Mouse (Mus musculus) hindbrain, embryonic 13.5 days (tissue): ENCODE measurements at regions not wholly inside any gene's neighbourhood (a gene's known extent, or its start where the extent isn't known, plus 50 kb on each side); places are given as distances from the start of the nearest gene placed in this dataset.

ENCODE experiments used
- ATAC-seq: fragments of 200-750 bp; cut with Nextera tagmentation; 2 replicates; pipeline ENCODE4 v1.8.0; 2017; ENCODE audit warnings: moderate TSS enrichment; ENCODE audit not compliant: low FRiP score
- H3K27ac ChIP-seq: fragments of 300-500 bp; sonication (generic); 2 replicates; pipeline ENCODE4 v1.5.1; 2015; ENCODE audit warnings: inconsistent platforms, mild to moderate bottlenecking, moderate library complexity
- H3K27me3 ChIP-seq: fragments of 300-500 bp; sonication (generic); 2 replicates; pipeline ENCODE4 v1.6.1; 2015; ENCODE audit warnings: mild to moderate bottlenecking, inconsistent platforms
- H3K36me3 ChIP-seq: fragments of 300-500 bp; sonication (generic); 2 replicates; pipeline ENCODE4 v1.6.1; 2015; ENCODE audit warnings: mild to moderate bottlenecking, inconsistent platforms
- H3K4me1 ChIP-seq: fragments of 300-500 bp; sonication (generic); replicated peaks from 2 replicates; pipeline ENCODE4 v1.6.1; 2015; ENCODE audit warnings: inconsistent platforms
- H3K4me2 ChIP-seq: fragments of 300-500 bp; sonication (generic); 2 replicates; pipeline ENCODE4 v1.6.1; 2015; ENCODE audit warnings: inconsistent platforms, mild to moderate bottlenecking, moderate library complexity
- H3K4me3 ChIP-seq: fragments of 300-500 bp; sonication (generic); 2 replicates; pipeline ENCODE4 v1.5.1; 2015; ENCODE audit warnings: mild to moderate bottlenecking, inconsistent platforms
- H3K9ac ChIP-seq: fragments of 300-500 bp; sonication (generic); 2 replicates; pipeline ENCODE4 v1.6.1; 2015; ENCODE audit warnings: mild to moderate bottlenecking, inconsistent platforms
- H3K9me3 ChIP-seq: fragments of 300-500 bp; sonication (generic); 2 replicates; pipeline ENCODE4 v1.6.1; 2016; ENCODE audit warnings: inconsistent platforms
- WGBS: fragments of 180-500 bp; shearing (Covaris S2); methylation state at CpG from one replicate; pipeline ENCODE4 v1.1.7; 2015; 5-methylcytosine and 5-hydroxymethylcytosine counted together

DNA sequence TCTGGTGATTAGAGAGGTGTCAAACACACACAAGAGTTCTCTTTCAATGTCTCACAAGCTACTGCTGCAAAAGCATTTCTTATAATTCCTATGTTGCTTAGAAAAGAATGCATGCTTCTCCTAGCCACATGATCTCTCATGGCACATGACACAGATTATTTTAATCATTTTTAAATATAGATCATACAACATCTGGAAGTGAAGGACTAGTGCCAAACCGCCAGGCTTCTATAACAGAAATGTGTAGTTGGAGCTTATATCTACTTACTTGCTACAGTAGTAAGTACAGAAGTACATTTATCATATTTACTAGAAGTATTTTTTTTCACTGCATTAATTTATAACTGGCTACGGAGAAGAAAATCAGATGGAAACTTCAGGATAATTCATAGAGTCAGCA, 611.3 kb downstream of the Dach1 start:
- Histone ChIP-seq H3K9ac (no peak overlapping the region), H3K27me3 (no peaks in the 10 kb centered on the region), H3K4me1 (peaks cover 8% of the 10 kb centered on the region), H3K4me2 (no peak overlapping the region), H3K36me3 (no peaks in the 10 kb centered on the region), H3K27ac (no peak overlapping the region), H3K9me3 (no peaks in the 10 kb centered on the region), H3K4me3 (no peak overlapping the region)
- ATAC-seq = no peak
- 87% methylated on average over 2 of the region's 2 CpGs for WGBS

DNA sequence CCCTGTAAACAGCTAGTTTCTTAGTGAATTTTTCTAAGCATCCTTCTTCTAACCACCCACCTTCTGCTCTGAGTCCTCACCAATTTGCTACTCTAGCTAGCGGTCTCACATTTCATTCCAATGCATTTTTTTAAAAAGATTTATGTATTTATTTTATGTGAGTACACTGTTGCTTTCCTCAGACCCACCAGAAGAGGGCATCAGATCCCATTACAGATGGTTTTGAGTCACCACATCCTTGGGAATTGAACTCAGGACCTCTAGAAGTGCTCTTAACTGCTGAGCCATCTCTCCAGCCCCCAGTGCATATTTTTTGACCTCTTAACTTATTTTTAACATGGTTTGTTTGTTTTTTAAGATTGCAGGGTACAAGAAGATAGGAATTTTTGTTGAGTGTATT, 611.7 kb downstream of the Dach1 start:
- no peak for ATAC-seq
- WGBS = 91% methylated on average over 1 of the region's 1 CpGs
- Histone ChIP-seq H3K9ac (no peak overlapping the region), H3K9me3 (no peaks in the 10 kb centered on the region), H3K27me3 (no peaks in the 10 kb centered on the region), H3K27ac (no peak overlapping the region), H3K4me2 (no peak overlapping the region), H3K4me1 (peaks cover 8% of the 10 kb centered on the region), H3K36me3 (no peaks in the 10 kb centered on the region), H3K4me3 (no peak overlapping the region)

DNA sequence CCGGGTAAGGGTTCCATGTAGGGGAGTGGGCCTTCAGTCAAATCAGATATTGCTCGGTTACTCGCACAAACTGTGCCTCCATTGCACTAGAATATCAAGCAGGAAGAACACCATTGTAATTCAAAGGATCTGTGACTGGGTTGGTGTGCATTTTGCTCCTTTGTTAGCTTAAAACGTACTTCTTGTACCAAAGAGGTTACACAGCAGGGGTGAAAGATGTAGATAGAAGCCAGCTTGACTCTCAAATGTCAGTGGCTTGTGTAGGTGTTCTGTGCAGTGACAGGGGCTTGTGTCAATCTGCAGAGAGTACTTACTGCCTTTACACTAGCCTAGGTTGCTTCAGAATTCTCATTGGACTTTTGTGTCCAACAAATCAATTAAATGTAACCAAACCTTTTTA, 623.3 kb downstream of the Dach1 start:
- H3K4me1 ChIP-seq = no peaks in the 10 kb centered on the region
- H3K27ac ChIP-seq = no peak overlapping the region
- H3K36me3 ChIP-seq = no peaks in the 10 kb centered on the region
- H3K9ac ChIP-seq = no peak overlapping the region
- no peak for ATAC-seq
- no peaks in the 10 kb centered on the region for H3K9me3 ChIP-seq
- H3K4me3 ChIP-seq = no peak overlapping the region
- 82% methylated on average over 4 of the region's 4 CpGs for WGBS
- no peak overlapping the region for H3K4me2 ChIP-seq
- no peaks in the 10 kb centered on the region for H3K27me3 ChIP-seq

GRCm38 (mm10) chr14:97544307-97544706, 625.3 kb downstream of the Dach1 start:
- Histone ChIP-seq H3K4me1 (no peaks in the 10 kb centered on the region), H3K4me2 (no peak overlapping the region), H3K9ac (no peak overlapping the region), H3K4me3 (no peak overlapping the region), H3K27ac (no peak overlapping the region), H3K9me3 (no peaks in the 10 kb centered on the region), H3K27me3 (no peaks in the 10 kb centered on the region), H3K36me3 (no peaks in the 10 kb centered on the region)
- no peak for ATAC-seq
- WGBS = 65% methylated on average over 6 of the region's 6 CpGs

DNA sequence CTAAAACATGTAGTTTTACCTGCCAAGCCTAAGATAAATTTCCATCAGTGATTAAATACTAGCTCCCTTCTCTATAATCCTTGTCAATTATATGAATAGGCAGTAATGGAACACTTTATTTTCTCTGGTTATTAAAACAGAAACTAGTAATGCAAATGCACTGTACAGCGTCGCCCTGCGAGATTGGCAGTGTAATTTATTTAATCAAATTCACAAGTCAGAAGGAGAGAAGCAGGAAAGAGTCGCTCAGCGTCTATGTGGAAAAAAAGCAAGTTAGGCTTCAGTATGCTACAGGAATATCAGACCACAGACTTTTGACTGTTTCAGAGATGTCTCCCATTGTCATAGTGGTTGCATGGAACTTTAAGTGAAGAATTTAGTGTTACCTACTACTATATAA, 632.6 kb downstream of the Dach1 start:
- H3K27ac ChIP-seq = no peak overlapping the region
- no peak overlapping the region for H3K4me3 ChIP-seq
- no peak overlapping the region for H3K9ac ChIP-seq
- no peak for ATAC-seq
- no peak overlapping the region for H3K4me2 ChIP-seq
- H3K9me3 ChIP-seq = no peaks in the 10 kb centered on the region
- WGBS = 54% methylated on average over 5 of the region's 5 CpGs
- H3K4me1 ChIP-seq = no peaks in the 10 kb centered on the region
- H3K36me3 ChIP-seq = no peaks in the 10 kb centered on the region
- no peaks in the 10 kb centered on the region for H3K27me3 ChIP-seq

GRCm38 (mm10) chr14:97511318-97511717, 658.2 kb downstream of the Dach1 start:
- WGBS = 11% methylated on average over 1 of the region's 1 CpGs
- Histone ChIP-seq H3K4me1 (peaks cover 3% of the 10 kb centered on the region; the same call in 1 of the 2 replicates), H3K9me3 (peaks cover 3% of the 10 kb centered on the region; the same call in 1 of the 2 replicates), H3K4me3 (no peak overlapping the region), H3K36me3 (no peaks in the 10 kb centered on the region), H3K9ac (no peak overlapping the region), H3K27me3 (no peaks in the 10 kb centered on the region), H3K27ac (no peak overlapping the region), H3K4me2 (no peak overlapping the region)
- no peak for ATAC-seq

DNA sequence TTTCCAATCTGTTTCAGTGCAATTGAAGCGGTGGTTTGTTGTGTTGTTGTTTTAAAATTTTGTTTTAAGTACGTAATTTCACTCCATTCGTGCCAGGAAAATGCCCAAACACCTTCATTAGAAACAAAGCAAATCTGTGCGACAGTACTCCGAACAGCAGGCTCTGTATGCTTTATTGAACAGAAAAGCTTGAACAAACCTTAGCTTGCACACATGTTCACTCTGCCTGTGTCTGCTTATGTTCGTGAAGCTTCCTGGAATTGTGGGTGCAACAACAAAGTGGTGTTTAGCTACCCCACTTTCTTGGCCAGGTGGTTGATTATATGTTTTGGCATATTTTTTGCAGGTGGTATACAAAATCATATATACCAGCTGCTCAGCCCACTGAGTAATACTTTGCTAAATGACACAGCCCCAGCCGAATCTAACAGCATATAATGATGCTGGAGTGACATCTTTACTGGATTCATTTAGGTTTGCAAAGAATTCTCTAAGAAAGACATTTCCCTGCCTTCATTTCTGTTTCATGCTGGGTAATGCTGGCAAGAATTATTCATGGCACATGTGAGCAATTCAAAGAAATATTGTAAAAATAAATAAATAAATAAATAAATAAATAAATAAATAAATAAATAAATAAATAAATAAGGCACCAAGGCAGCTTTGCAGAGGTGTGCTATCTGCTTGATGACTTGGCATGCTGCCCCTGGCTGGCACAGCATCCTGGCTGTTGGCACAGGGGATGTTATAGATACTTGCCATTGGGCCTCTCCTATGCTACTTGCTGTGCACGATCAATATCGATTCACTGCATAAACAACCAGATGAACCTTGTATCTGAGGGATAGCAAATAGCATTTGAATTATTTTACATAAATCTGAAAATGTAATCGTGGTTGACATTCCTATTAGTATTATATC, 679.9 kb downstream of the Dach1 start:
- Histone ChIP-seq H3K4me3 (no peak overlapping the region), H3K36me3 (no peaks in the 10 kb centered on the region), H3K4me2 (no peak overlapping the region), H3K9ac (no peak overlapping the region), H3K27me3 (no peaks in the 10 kb centered on the region), H3K9me3 (no peaks in the 10 kb centered on the region), H3K27ac (no peak overlapping the region), H3K4me1 (no peaks in the 10 kb centered on the region)
- WGBS = 84% methylated on average over 10 of the region's 10 CpGs
- peak; percentile 72 for ATAC-seq

- no peak overlapping the region for H3K4me3 ChIP-seq
- ATAC-seq = no peak
- no peaks in the 10 kb centered on the region for H3K4me1 ChIP-seq
- WGBS = 76% methylated on average over 5 of the region's 5 CpGs
- H3K36me3 ChIP-seq = no peaks in the 10 kb centered on the region
- H3K4me2 ChIP-seq = no peak overlapping the region
- no peak overlapping the region for H3K27ac ChIP-seq
- no peaks in the 10 kb centered on the region for H3K9me3 ChIP-seq
- H3K27me3 ChIP-seq = no peaks in the 10 kb centered on the region
- no peak overlapping the region for H3K9ac ChIP-seq
These were observed 691.3 kb downstream of the Dach1 start for GRCm38 (mm10) chr14:97478236-97478635.

GRCm38 (mm10) chr14:97450525-97451235, 718.9 kb downstream of the Dach1 start:
- Histone ChIP-seq H3K4me1 (no peaks in the 10 kb centered on the region), H3K4me3 (no peak overlapping the region), H3K36me3 (no peaks in the 10 kb centered on the region), H3K27me3 (no peaks in the 10 kb centered on the region), H3K4me2 (no peak overlapping the region), H3K9me3 (no peaks in the 10 kb centered on the region), H3K27ac (no peak overlapping the region), H3K9ac (no peak overlapping the region)
- ATAC-seq = no peak
- WGBS = 85% methylated on average over 7 of the region's 7 CpGs

DNA sequence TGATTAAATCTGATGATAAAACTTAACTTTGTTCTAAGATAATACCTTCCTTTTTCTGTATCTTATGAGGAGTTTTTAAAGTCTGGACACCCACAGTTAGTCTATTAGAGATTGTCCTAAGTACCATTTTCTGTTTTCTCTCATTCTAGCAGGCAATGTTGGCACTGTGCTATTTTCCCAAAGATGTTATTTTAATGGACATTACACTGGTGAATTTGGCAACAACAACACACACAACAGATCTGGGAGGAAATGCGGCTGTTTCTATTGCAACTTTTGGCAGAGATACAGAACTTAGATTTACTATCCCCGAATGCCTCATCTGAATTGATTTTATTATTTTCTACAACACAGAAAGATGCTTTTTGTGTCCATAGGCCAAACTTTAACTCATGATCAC, 720.9 kb downstream of the Dach1 start:
- Histone ChIP-seq H3K36me3 (no peaks in the 10 kb centered on the region), H3K9me3 (no peaks in the 10 kb centered on the region), H3K4me3 (no peak overlapping the region), H3K4me2 (no peak overlapping the region), H3K27ac (no peak overlapping the region), H3K9ac (no peak overlapping the region), H3K4me1 (no peaks in the 10 kb centered on the region), H3K27me3 (no peaks in the 10 kb centered on the region)
- 80% methylated on average over 2 of the region's 2 CpGs for WGBS
- ATAC-seq = no peak

DNA sequence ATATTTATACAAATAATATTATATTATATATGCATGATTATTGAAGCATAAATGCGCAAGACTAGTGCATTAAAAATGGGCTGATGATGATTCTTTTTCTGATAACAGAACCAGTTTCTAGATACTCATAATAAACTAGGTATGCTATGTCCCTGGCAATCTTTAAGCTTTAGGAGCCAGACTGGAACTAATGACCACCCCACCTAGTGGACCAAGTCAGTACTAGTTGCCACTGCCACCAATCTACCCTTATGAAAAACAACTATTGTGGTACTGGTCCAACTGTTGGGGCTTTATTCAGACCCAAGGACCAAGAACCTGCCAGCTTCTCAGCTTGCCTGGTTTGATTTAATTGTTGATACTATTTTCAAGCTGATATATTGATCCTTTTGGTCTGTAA, 722.8 kb downstream of the Dach1 start:
- Histone ChIP-seq H3K4me1 (no peaks in the 10 kb centered on the region), H3K27me3 (no peaks in the 10 kb centered on the region), H3K4me3 (no peak overlapping the region), H3K9ac (no peak overlapping the region), H3K36me3 (no peaks in the 10 kb centered on the region), H3K9me3 (no peaks in the 10 kb centered on the region), H3K4me2 (no peak overlapping the region), H3K27ac (no peak overlapping the region)
- no peak for ATAC-seq
- 94% methylated on average over 1 of the region's 1 CpGs for WGBS

DNA sequence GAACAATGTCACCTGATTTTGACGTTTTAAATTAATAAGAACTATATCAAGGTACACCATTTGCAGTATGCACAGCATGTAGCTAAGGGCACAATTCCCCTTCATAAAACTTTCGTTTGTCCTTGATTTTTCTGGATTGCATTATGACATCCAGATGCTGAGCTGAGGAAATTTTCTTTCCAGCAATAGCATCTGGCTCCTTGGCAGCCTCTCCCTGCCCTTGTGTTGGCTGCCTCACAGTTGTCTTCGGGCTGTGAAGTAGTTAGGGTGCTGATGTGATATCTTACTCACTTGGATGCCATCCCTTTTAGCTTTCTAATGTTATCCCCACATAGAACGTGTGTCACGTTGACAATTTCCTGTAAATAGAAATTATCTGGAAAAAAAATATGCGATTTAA, 729.2 kb downstream of the Dach1 start:
- Histone ChIP-seq H3K9ac (no peak overlapping the region), H3K27me3 (no peaks in the 10 kb centered on the region), H3K4me2 (no peak overlapping the region), H3K4me1 (no peaks in the 10 kb centered on the region), H3K36me3 (no peaks in the 10 kb centered on the region), H3K27ac (no peak overlapping the region), H3K9me3 (no peaks in the 10 kb centered on the region), H3K4me3 (no peak overlapping the region)
- 84% methylated on average over 6 of the region's 6 CpGs for WGBS
- no peak for ATAC-seq
